Mouse (Mus musculus) embryonic facial prominence, embryonic 11.5 days (tissue): ENCODE measurements around the gene Cox15. TPM values are rescaled to one million over a fixed set of nuclear protein-coding genes. Genes with fewer than 3 reads are reported as not detected.

Source experiments
- ATAC-seq: fragments of 200-750 bp; cut with Nextera tagmentation; replicated peaks from 2 replicates; pipeline ENCODE4 v1.8.0; 2017; ENCODE audit warnings: low read depth; ENCODE audit not compliant: insufficient number of reproducible peaks, low FRiP score, low TSS enrichment
- DNase-seq: peaks from one replicate; pipeline ENCODE4 v3.0.0-alpha.2; 2015; ENCODE audit warnings: low spot score
- H3K27ac ChIP-seq: fragments of 300-500 bp; sonication (generic); replicated peaks from 2 replicates; pipeline ENCODE4 v1.5.1; 2014; ENCODE audit warnings: mild to moderate bottlenecking, low read depth, low read length, control low read depth
- H3K27me3 ChIP-seq: fragments of 300-500 bp; sonication (generic); 2 replicates; pipeline ENCODE4 v1.6.1; 2014; ENCODE audit warnings: mild to moderate bottlenecking, low read length, moderate library complexity, mixed read lengths; ENCODE audit not compliant: control insufficient read depth, insufficient read depth
- H3K36me3 ChIP-seq: fragments of 300-500 bp; sonication (generic); replicated peaks from 2 replicates; pipeline ENCODE4 v1.6.1; 2014; ENCODE audit warnings: low read depth, mild to moderate bottlenecking, low read length, moderate library complexity, mixed read lengths; ENCODE audit not compliant: control insufficient read depth, insufficient read depth
- H3K4me1 ChIP-seq: fragments of 300-500 bp; sonication (generic); 2 replicates; pipeline ENCODE4 v1.6.1; 2014; ENCODE audit warnings: low read length, mixed read lengths; ENCODE audit not compliant: control insufficient read depth, insufficient read depth
- H3K4me2 ChIP-seq: fragments of 300-500 bp; sonication (generic); 2 replicates; pipeline ENCODE4 v1.6.1; 2014; ENCODE audit warnings: low read depth, mild to moderate bottlenecking, control low read depth, low read length, moderate library complexity
- H3K4me3 ChIP-seq: fragments of 300-500 bp; sonication (generic); 2 replicates; pipeline ENCODE4 v1.5.1; 2014; ENCODE audit warnings: low read depth, low read length, control low read depth
- H3K9ac ChIP-seq: fragments of 300-500 bp; sonication (generic); replicated peaks from 2 replicates; pipeline ENCODE4 v1.6.1; 2014; ENCODE audit warnings: mild to moderate bottlenecking, control low read depth, low read length
- H3K9me3 ChIP-seq: fragments of 300-500 bp; sonication (generic); replicated peaks from 2 replicates; pipeline ENCODE4 v1.6.1; 2016; ENCODE audit warnings: mild to moderate bottlenecking, low read length, inconsistent platforms, mixed read lengths; ENCODE audit not compliant: control insufficient read depth
- WGBS: fragments of 180-500 bp; shearing (Covaris S2); extraction: QIAGEN DNeasy Blood & Tissue Kit; methylation state at CpG from one replicate; pipeline ENCODE4 v1.1.7; 2014; 5-methylcytosine and 5-hydroxymethylcytosine counted together
- polyA plus RNA-seq: library from polyadenylated mRNA; unstranded; fragments of >200 nt; fragmentation: Nextera tagmentation; extraction: Ambion mirVana; gene quantifications from 2 replicates; pipeline ENCODE4 v1.2.1, GENCODE M21; 2014

Cox15 gene
- polyA plus RNA-seq, 1 experiment from 2014 or later: 7.2 TPM

DNA sequence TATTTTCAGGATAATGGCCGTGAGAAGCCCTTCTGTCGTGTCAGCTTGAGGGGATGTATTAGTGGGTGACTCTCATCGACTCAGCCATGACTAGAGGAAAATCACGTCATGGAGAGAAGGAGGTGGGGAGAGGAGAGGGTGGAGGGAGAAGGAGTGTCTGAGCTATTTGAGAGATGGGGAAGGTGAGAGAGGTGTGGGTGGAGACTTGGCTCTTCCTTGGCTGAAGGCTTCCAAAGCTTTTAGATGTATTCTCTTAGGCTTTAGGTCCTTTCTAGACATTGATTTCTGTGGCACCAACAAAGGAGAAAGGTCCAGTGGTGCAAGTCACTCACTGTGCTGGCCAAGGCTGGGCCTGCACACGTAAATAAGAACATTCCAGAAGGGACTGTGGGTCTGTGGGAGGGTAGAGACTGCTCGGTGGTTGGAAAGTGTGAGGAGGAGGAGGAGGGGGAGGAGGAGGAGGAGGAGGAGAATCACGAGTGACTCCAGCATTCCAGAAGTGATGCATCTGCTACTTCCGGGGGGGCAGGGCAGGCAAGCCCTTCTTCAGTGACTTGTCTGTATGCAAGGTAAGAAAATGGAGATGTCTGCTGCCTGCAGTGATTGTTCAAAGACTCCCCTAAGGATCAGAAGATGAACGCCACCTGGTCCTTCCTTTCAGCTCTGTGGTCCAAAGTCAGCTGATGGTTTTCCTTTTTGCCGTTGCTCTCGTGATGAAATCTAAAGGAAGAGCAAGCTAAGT is 53.6 kb downstream of the Cox15 start:
- H3K27ac ChIP-seq: no peak overlapping the region
- ATAC-seq (no peak), DNase-seq (no peak)
- H3K9me3 ChIP-seq: no peaks in the 10 kb centered on the region
- H3K9ac ChIP-seq: no peak overlapping the region
- no peak overlapping the region for H3K4me2 ChIP-seq
- H3K27me3 ChIP-seq: no peaks in the 10 kb centered on the region
- H3K4me1 ChIP-seq: no peaks in the 10 kb centered on the region
- no peaks in the 10 kb centered on the region; the same call in 1 of the 2 replicates for H3K36me3 ChIP-seq
- WGBS: 77% methylated on average over 11 of the region's 11 CpGs
- no peak overlapping the region for H3K4me3 ChIP-seq

DNA sequence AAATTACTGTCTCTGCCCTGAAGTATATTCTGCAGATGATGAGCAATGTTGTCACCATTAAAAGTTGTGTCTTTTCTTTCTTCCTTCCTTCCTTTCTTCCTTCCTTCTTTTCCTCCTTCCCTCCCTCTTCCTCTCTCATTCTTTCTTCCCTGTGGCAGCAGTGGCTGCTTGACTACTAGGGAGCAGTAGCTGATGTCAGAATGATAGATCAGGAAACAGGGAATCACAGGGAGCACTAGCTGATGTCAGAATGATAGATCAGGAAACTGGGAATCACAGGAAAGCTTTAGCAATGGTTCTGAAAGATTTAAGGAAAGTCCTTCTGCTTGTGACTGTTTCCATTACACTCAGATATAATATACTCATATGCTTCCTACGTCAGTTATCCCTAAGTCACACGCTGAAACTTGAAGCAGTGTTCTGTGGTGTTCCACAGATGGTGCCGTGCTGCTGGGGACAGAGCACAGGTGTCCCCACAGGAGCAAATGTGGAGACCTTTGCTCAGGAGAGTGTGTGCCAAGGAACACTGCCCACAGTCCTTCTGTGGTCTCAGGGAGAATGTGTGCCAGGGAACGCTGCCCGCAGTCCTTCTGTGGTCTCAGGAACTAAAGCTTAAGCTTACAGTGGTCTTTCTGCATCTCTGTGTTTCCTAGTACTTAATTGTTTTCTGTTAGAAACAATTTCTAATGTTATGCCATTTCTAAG is 55.0 kb downstream of the Cox15 start:
- 90% methylated on average over 5 of the region's 5 CpGs for WGBS
- Histone ChIP-seq H3K9me3 (no peaks in the 10 kb centered on the region), H3K27ac (no peak overlapping the region), H3K4me3 (no peak overlapping the region), H3K36me3 (no peaks in the 10 kb centered on the region), H3K4me1 (no peaks in the 10 kb centered on the region), H3K9ac (no peak overlapping the region), H3K27me3 (no peaks in the 10 kb centered on the region), H3K4me2 (no peak overlapping the region)
- no peak for DNase-seq
- ATAC-seq: no peak

DNA sequence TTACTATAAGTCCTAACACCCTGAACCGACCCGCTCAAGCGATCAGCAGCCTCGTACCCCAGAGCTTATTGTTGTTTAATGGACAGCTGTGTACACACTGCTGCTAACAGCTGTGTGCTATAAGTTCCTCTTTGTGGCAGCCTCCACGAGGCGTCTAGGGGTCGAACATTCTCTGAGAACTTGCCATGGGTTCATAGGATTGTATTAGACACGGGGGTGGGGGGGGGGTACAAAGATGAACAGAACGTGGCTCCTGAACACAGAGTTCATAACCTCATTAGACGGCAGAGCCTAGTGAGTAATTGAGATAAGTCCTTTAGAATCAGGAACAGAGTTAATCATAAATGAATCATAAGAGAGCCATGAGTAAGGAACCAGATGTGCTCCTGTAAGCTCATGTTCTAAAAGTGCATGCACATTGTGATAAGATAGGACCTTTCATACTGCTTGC is 57.3 kb downstream of the Cox15 start:
- DNase-seq (no peak), ATAC-seq (no peak)
- Histone ChIP-seq H3K27me3 (no peaks in the 10 kb centered on the region), H3K9me3 (no peaks in the 10 kb centered on the region), H3K27ac (no peak overlapping the region), H3K4me1 (no peaks in the 10 kb centered on the region), H3K9ac (no peak overlapping the region), H3K4me2 (no peak overlapping the region), H3K36me3 (no peaks in the 10 kb centered on the region), H3K4me3 (no peak overlapping the region)
- 55% methylated on average over 10 of the region's 10 CpGs for WGBS

DNA sequence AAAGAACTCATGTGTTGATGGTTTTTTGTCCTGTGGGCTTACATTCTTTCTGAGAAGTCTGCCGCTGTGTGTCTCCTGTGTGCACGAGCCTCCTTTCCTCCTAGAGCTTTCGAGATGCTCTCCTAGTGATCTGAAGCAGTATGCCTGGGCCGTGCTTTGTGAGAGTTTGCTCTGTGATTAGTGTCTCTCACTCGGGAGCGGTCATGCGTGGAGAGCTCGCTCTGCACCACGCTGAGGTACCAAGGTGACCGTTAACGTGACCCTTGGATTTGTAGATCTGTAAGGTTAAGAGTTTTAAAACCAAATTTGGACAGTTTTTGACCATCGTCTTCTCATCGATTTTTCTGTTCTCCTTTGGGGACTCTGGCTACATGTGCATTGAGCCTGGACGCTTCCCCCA is 60.0 kb downstream of the Cox15 start:
- no peaks in the 10 kb centered on the region for H3K36me3 ChIP-seq
- ATAC-seq: no peak
- no peak overlapping the region for H3K9ac ChIP-seq
- H3K4me3 ChIP-seq: no peak overlapping the region
- WGBS: 70% methylated on average over 14 of the region's 14 CpGs
- DNase-seq: no peak
- no peaks in the 10 kb centered on the region for H3K27me3 ChIP-seq
- H3K4me1 ChIP-seq: no peaks in the 10 kb centered on the region
- no peaks in the 10 kb centered on the region for H3K9me3 ChIP-seq
- no peak overlapping the region for H3K4me2 ChIP-seq
- no peak overlapping the region for H3K27ac ChIP-seq

DNA sequence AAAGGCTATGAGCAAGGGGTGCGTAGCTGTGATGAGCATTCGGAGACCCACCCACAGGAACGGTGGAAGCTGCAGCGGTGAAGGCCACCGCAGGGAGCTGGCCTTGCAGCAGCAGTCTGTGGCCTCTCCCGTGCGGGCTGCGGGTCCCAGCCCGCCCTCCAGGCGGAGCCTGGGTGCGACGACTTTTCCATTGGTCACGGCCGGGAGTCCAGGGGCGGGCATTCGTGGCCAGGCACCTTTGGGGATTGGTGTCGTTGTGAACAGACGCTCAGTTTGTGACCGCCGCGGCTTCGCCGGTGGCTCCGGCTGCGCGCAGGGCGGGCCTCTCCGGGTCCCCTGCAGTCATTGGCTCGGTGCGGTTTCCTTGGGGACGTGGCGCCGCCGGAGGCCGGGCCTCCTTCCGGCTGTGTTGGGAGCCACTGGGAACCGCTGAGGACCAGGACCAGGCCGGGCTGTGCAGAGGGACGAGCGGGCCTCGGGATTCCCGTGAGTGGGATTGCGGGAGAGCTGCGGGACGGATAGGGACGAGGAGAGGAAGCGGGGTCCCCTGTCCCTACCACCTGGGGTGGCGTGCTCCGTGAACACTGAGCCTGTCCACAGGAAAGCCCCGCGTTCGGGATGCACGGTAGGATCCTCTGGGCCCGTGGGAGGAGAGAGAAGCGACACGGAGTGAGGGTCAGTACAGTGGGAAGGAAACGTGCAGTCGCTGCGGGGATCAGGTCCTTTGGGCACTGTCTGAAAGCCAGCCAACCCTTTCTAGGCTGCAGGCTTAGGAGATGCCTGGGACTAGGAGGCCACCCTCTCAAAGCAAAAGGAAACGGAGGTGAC is 63.2 kb downstream of the Cox15 start, which contains the start of gene Entpd7:
Gene Entpd7 (plus strand): TSS at position 254 of the 828 bp plus-strand sequence.
- peak within 1 kb of the TSS; percentile 77 for H3K4me3 ChIP-seq
- no peak within 1 kb of the TSS for H3K27ac ChIP-seq
- H3K36me3 ChIP-seq: no peaks in the 10 kb centered on the region
- peak within 1 kb of the TSS; percentile 84 for H3K4me2 ChIP-seq
- H3K4me1 ChIP-seq: no peaks in the 10 kb centered on the region
- under 1% methylated on average over 60 of the region's 60 CpGs for WGBS
- ATAC-seq (peak; percentile 98), DNase-seq (peak; percentile 96)
- H3K27me3 ChIP-seq: no peaks in the 10 kb centered on the region
- no peaks in the 10 kb centered on the region for H3K9me3 ChIP-seq
- H3K9ac ChIP-seq: peak within 1 kb of the TSS; percentile 85

Other genes with a start within 250 kb of the Cox15 start
- gene Got1, start 228.4 kb downstream of the Cox15 start, polyA plus RNA-seq: 44.5 and 46.3 TPM in 2 replicates
- 2.0 and 2.7 TPM in 2 replicates for gene Nkx2-3, start 140.7 kb downstream of the Cox15 start, polyA plus RNA-seq
- gene Slc25a28, start 78.1 kb downstream of the Cox15 start, polyA plus RNA-seq: 9.2 and 9.7 TPM in 2 replicates
- 9.6 and 11.4 TPM in 2 replicates for gene Entpd7, start 63.3 kb downstream of the Cox15 start, polyA plus RNA-seq
- 15.0 and 15.3 TPM in 2 replicates for gene Cutc, start within 50 bp of the Cox15 start, polyA plus RNA-seq
- gene Abcc2, start 29.2 kb upstream of the Cox15 start, polyA plus RNA-seq: 0.03 and 0.11 TPM in 2 replicates
- 15.7 and 17.3 TPM in 2 replicates for gene Dnmbp, start 187.2 kb upstream of the Cox15 start, polyA plus RNA-seq
- gene Cpn1, start 233.6 kb upstream of the Cox15 start, polyA plus RNA-seq: not detected in 2 replicates